Mouse (Mus musculus) liver, postnatal 0 days (tissue): ENCODE results near the gene Arsa. TPM values are rescaled to one million over a fixed set of nuclear protein-coding genes. Genes with fewer than 3 reads are reported as not detected.

Source experiments
- ATAC-seq: fragments of 200-750 bp; cut with Nextera tagmentation; 2 replicates; pipeline ENCODE4 v1.8.0; 2017; ENCODE audit warnings: mild to moderate bottlenecking, moderate library complexity
- DNase-seq: peaks from one replicate; pipeline ENCODE4 v3.0.0-alpha.2; 2016
- H3K27ac ChIP-seq: fragments of 300-500 bp; sonication (generic); 2 replicates; pipeline ENCODE4 v1.5.1; 2014; ENCODE audit warnings: antibody characterized with exemption, moderate library complexity, mild to moderate bottlenecking, low read depth
- H3K27me3 ChIP-seq: fragments of 300-500 bp; sonication (generic); 2 replicates; pipeline ENCODE4 v1.6.1; 2014; ENCODE audit warnings: low read length, control low read depth, mixed read lengths; ENCODE audit not compliant: insufficient read depth
- H3K36me3 ChIP-seq: fragments of 300-500 bp; sonication (generic); replicated peaks from 2 replicates; pipeline ENCODE4 v1.6.1; 2014; ENCODE audit warnings: mild to moderate bottlenecking, control low read depth, low read length, moderate library complexity, mixed read lengths; ENCODE audit not compliant: insufficient read depth
- H3K4me1 ChIP-seq: fragments of 300-500 bp; sonication (generic); 2 replicates; pipeline ENCODE4 v1.6.1; 2014; ENCODE audit warnings: antibody characterized with exemption, mild to moderate bottlenecking, control low read depth; ENCODE audit not compliant: insufficient read depth
- H3K4me2 ChIP-seq: fragments of 300-500 bp; sonication (generic); 2 replicates; pipeline ENCODE4 v1.6.1; 2014; ENCODE audit warnings: low read depth, mild to moderate bottlenecking, low read length, moderate library complexity, mixed read lengths
- H3K4me3 ChIP-seq: fragments of 300-500 bp; sonication (generic); 2 replicates; pipeline ENCODE4 v1.5.1; 2014; ENCODE audit warnings: low read depth, low read length
- H3K9ac ChIP-seq: fragments of 300-500 bp; sonication (generic); replicated peaks from 2 replicates; pipeline ENCODE4 v1.6.1; 2014; ENCODE audit warnings: mild to moderate bottlenecking, moderate library complexity
- H3K9me3 ChIP-seq: fragments of 300-500 bp; sonication (generic); 2 replicates; pipeline ENCODE4 v1.6.1; 2016; ENCODE audit warnings: mild to moderate bottlenecking, control low read depth, low read length, mixed read lengths
- CTCF ChIP-seq: sonication (generic); IDR thresholded peaks from 2 replicates; pipeline ENCODE4 v1.5.1; 2016; ENCODE audit warnings: antibody characterized with exemption, low read depth
- EP300 ChIP-seq: IDR thresholded peaks from 2 replicates; pipeline ENCODE4 v1.6.1; 2016; ENCODE audit warnings: antibody characterized with exemption, low read depth, mild to moderate bottlenecking
- WGBS: fragments of 180-500 bp; shearing (Covaris S2); extraction: QIAGEN DNeasy Blood & Tissue Kit; methylation state at CpG from one replicate; pipeline ENCODE4 v1.1.7; 2014; ENCODE audit not compliant: insufficient replicate concordance; 5-methylcytosine and 5-hydroxymethylcytosine counted together
- polyA plus RNA-seq: library from polyadenylated mRNA; unstranded; fragments of >200 nt; fragmentation: Nextera tagmentation; extraction: Ambion mirVana; gene quantifications from 2 replicates; pipeline ENCODE4 v1.2.1, GENCODE M21; 2015

Gene Arsa
- polyA plus RNA-seq, 1 experiment from 2014 or later: 5.5 TPM

GRCm38 (mm10) chr15:89474596-89475292 lies 2.5 kb downstream of the Arsa start:
- Histone ChIP-seq H3K36me3 (no peaks in the 10 kb centered on the region), H3K27me3 (no peaks in the 10 kb centered on the region), H3K4me2 (peak overlapping the region; percentile 84; the same call in 1 of the 2 replicates), H3K9ac (no peak overlapping the region), H3K4me1 (peaks cover 18% of the 10 kb centered on the region), H3K9me3 (no peaks in the 10 kb centered on the region), H3K27ac (no peak overlapping the region), H3K4me3 (no peak overlapping the region)
- no peak for DNase-seq
- ATAC-seq: no peak
- TF ChIP-seq CTCF (no peak), EP300 (no peak)
- whole genome bisulfite sequencing: 90% methylated on average over 18 of the region's 19 CpGs

- peaks cover 18% of the 10 kb centered on the region for H3K4me1 ChIP-seq
- H3K9me3 ChIP-seq: no peaks in the 10 kb centered on the region
- TF ChIP-seq EP300 (no peak), CTCF (no peak)
- DNase-seq (no peak), ATAC-seq (no peak)
- WGBS: 88% methylated on average over 8 of the region's 8 CpGs
- H3K9ac ChIP-seq: no peak overlapping the region
- no peaks in the 10 kb centered on the region for H3K27me3 ChIP-seq
- no peak overlapping the region for H3K27ac ChIP-seq
- no peaks in the 10 kb centered on the region for H3K36me3 ChIP-seq
- no peak overlapping the region for H3K4me2 ChIP-seq
- H3K4me3 ChIP-seq: no peak overlapping the region
Observed at GRCm38 (mm10) chr15:89473921-89474320, 3.3 kb downstream of the Arsa start.

GRCm38 (mm10) chr15:89473370-89473769 lies 3.9 kb downstream of the Arsa start:
- H3K4me1 ChIP-seq: peaks cover 18% of the 10 kb centered on the region
- no peaks in the 10 kb centered on the region for H3K36me3 ChIP-seq
- H3K4me3 ChIP-seq: no peak overlapping the region
- DNase-seq (no peak), ATAC-seq (no peak)
- no peak overlapping the region for H3K27ac ChIP-seq
- no peak overlapping the region for H3K4me2 ChIP-seq
- TF ChIP-seq EP300: no peak
- no peak for TF ChIP-seq CTCF
- WGBS: 75% methylated on average over 9 of the region's 9 CpGs
- H3K9ac ChIP-seq: no peak overlapping the region
- no peaks in the 10 kb centered on the region for H3K9me3 ChIP-seq
- no peaks in the 10 kb centered on the region for H3K27me3 ChIP-seq

GRCm38 (mm10) chr15:89471476-89471875 lies 5.7 kb downstream of the Arsa start:
- no peak for TF ChIP-seq EP300
- TF ChIP-seq CTCF: no peak
- H3K4me2 ChIP-seq: no peak overlapping the region
- no peak overlapping the region for H3K9ac ChIP-seq
- H3K27ac ChIP-seq: no peak overlapping the region
- H3K27me3 ChIP-seq: no peaks in the 10 kb centered on the region
- no peaks in the 10 kb centered on the region for H3K36me3 ChIP-seq
- no peak overlapping the region for H3K4me3 ChIP-seq
- DNase-seq (no peak), ATAC-seq (no peak)
- H3K4me1 ChIP-seq: peaks cover 14% of the 10 kb centered on the region
- no peaks in the 10 kb centered on the region for H3K9me3 ChIP-seq
- 81% methylated on average over 4 of the region's 4 CpGs for WGBS

GRCm38 (mm10) chr15:89468577-89468976 lies 8.6 kb downstream of the Arsa start:
- Histone ChIP-seq H3K9ac (no peak overlapping the region), H3K4me3 (no peak overlapping the region), H3K36me3 (no peaks in the 10 kb centered on the region), H3K4me1 (no peaks in the 10 kb centered on the region), H3K27ac (no peak overlapping the region), H3K4me2 (no peak overlapping the region), H3K9me3 (no peaks in the 10 kb centered on the region), H3K27me3 (no peaks in the 10 kb centered on the region)
- TF ChIP-seq EP300 (no peak), CTCF (peak; percentile 73)
- 33% methylated on average over 2 of the region's 2 CpGs for WGBS
- no peak for DNase-seq
- ATAC-seq: no peak

- Histone ChIP-seq H3K4me1 (no peaks in the 10 kb centered on the region), H3K27me3 (no peaks in the 10 kb centered on the region), H3K4me2 (no peak overlapping the region), H3K9ac (no peak overlapping the region), H3K36me3 (no peaks in the 10 kb centered on the region), H3K9me3 (no peaks in the 10 kb centered on the region), H3K4me3 (no peak overlapping the region), H3K27ac (no peak overlapping the region)
- DNase-seq (no peak), ATAC-seq (no peak)
- TF ChIP-seq EP300: no peak
- TF ChIP-seq CTCF: no peak
- 25% methylated on average over 1 of the region's 1 CpGs for WGBS
Observed at GRCm38 (mm10) chr15:89465052-89465451, 12.2 kb downstream of the Arsa start.
